Mouse (Mus musculus): ENCODE measurements around the gene Csf2rb2. TPM values are rescaled to one million over a fixed set of nuclear protein-coding genes. Genes with fewer than 3 reads are reported as not detected.

The Csf2rb2 gene
- polyA plus RNA-seq, 1 experiment: 0.29 TPM

- DNase-seq (ENCODE audit: low read depth): no peak
- TF ChIP-seq CTCF (IDR thresholded peaks at IDR 0.05; ENCODE audit: borderline replicate concordance, extremely low read depth, insufficient read depth, insufficient read length) (no peak), POLR2A (IDR thresholded peaks at IDR 0.05; ENCODE audit: borderline replicate concordance, extremely low read depth, insufficient read depth, insufficient read length, poor library complexity, severe bottlenecking) (no peak)
These were observed 60.6 kb downstream of the Csf2rb2 start, which contains the start of gene Ncf4 for GRCm38 (mm10) chr15:78244695-78245492. Gene Ncf4 (plus strand): TSS chr15:78244801.

- peak; percentile 30 for DNase-seq (ENCODE audit: low read depth)
- TF ChIP-seq CTCF (IDR thresholded peaks at IDR 0.05; ENCODE audit: borderline replicate concordance, extremely low read depth, insufficient read depth, insufficient read length) (no peak), POLR2A (IDR thresholded peaks at IDR 0.05; ENCODE audit: borderline replicate concordance, extremely low read depth, insufficient read depth, insufficient read length, poor library complexity, severe bottlenecking) (no peak)
These were observed 61.7 kb downstream of the Csf2rb2 start for GRCm38 (mm10) chr15:78243774-78244173.

GRCm38 (mm10) chr15:78243061-78243460, 62.5 kb downstream of the Csf2rb2 start:
- DNase-seq (ENCODE audit: low read depth): no peak
- TF ChIP-seq CTCF (IDR thresholded peaks at IDR 0.05; ENCODE audit: borderline replicate concordance, extremely low read depth, insufficient read depth, insufficient read length) (no peak), POLR2A (IDR thresholded peaks at IDR 0.05; ENCODE audit: borderline replicate concordance, extremely low read depth, insufficient read depth, insufficient read length, poor library complexity, severe bottlenecking) (no peak)

- no peak for DNase-seq (ENCODE audit: low read depth)
- TF ChIP-seq POLR2A (IDR thresholded peaks at IDR 0.05; ENCODE audit: borderline replicate concordance, extremely low read depth, insufficient read depth, insufficient read length, poor library complexity, severe bottlenecking) (no peak), CTCF (IDR thresholded peaks at IDR 0.05; ENCODE audit: borderline replicate concordance, extremely low read depth, insufficient read depth, insufficient read length) (no peak)
These were observed 64.2 kb downstream of the Csf2rb2 start for GRCm38 (mm10) chr15:78241335-78241734.

- TF ChIP-seq CTCF (IDR thresholded peaks at IDR 0.05; ENCODE audit: borderline replicate concordance, extremely low read depth, insufficient read depth, insufficient read length) (no peak), POLR2A (IDR thresholded peaks at IDR 0.05; ENCODE audit: borderline replicate concordance, extremely low read depth, insufficient read depth, insufficient read length, poor library complexity, severe bottlenecking) (no peak)
- DNase-seq (ENCODE audit: low read depth): no peak
These were observed 65.4 kb downstream of the Csf2rb2 start for GRCm38 (mm10) chr15:78239956-78240617.

- TF ChIP-seq POLR2A (IDR thresholded peaks at IDR 0.05; ENCODE audit: borderline replicate concordance, extremely low read depth, insufficient read depth, insufficient read length, poor library complexity, severe bottlenecking): no peak
- TF ChIP-seq CTCF (IDR thresholded peaks at IDR 0.05; ENCODE audit: borderline replicate concordance, extremely low read depth, insufficient read depth, insufficient read length): peak; percentile 92
- peak; percentile 86 for DNase-seq (ENCODE audit: low read depth)
These were observed 66.1 kb downstream of the Csf2rb2 start for GRCm38 (mm10) chr15:78239453-78239852.

- TF ChIP-seq POLR2A (IDR thresholded peaks at IDR 0.05; ENCODE audit: borderline replicate concordance, extremely low read depth, insufficient read depth, insufficient read length, poor library complexity, severe bottlenecking) (no peak), CTCF (IDR thresholded peaks at IDR 0.05; ENCODE audit: borderline replicate concordance, extremely low read depth, insufficient read depth, insufficient read length) (no peak)
- DNase-seq (ENCODE audit: low read depth): no peak
These were observed 70.6 kb downstream of the Csf2rb2 start for GRCm38 (mm10) chr15:78234823-78235509.

Other genes with a start within 250 kb of the Csf2rb2 start
- 8.0 and 17.5 TPM in 2 replicates for gene Cacng2, start 185.7 kb downstream of the Csf2rb2 start, polyA plus RNA-seq (2012; rRNA removed)
- gene Ift27, start 131.6 kb downstream of the Csf2rb2 start, polyA plus RNA-seq (2012; rRNA removed): 56.7 and 68.1 TPM in 2 replicates
- 1.00 and 2.9 TPM in 2 replicates for gene Pvalb, start 99.3 kb downstream of the Csf2rb2 start, polyA plus RNA-seq (2012; rRNA removed)
- gene Ncf4, start 60.9 kb downstream of the Csf2rb2 start, polyA plus RNA-seq (2012; rRNA removed): 0.66 and 1.1 TPM in 2 replicates
- gene Csf2rb, start 20.0 kb upstream of the Csf2rb2 start, polyA plus RNA-seq (2012; rRNA removed): 0.85 and 1.8 TPM in 2 replicates
- not detected in 2 replicates for gene Tex33, start 90.2 kb upstream of the Csf2rb2 start, polyA plus RNA-seq (2012; rRNA removed)
- gene Tst, start 100.2 kb upstream of the Csf2rb2 start, polyA plus RNA-seq (2012; rRNA removed): 12.4 and 16.2 TPM in 2 replicates
- 83.4 and 130 TPM in 2 replicates for gene Mpst, start 100.7 kb upstream of the Csf2rb2 start, polyA plus RNA-seq (2012; rRNA removed)
- gene Kctd17, start 122.8 kb upstream of the Csf2rb2 start, polyA plus RNA-seq (2012; rRNA removed): 259 and 385 TPM in 2 replicates
- 0.14 and 0.22 TPM in 2 replicates for gene Tmprss6, start 162.9 kb upstream of the Csf2rb2 start, polyA plus RNA-seq (2012; rRNA removed)
- 0.03 and 0.12 TPM in 2 replicates for gene Il2rb, start 189.6 kb upstream of the Csf2rb2 start, polyA plus RNA-seq (2012; rRNA removed)
- 13.5 and 16.3 TPM in 2 replicates for gene C1qtnf6, start 225.7 kb upstream of the Csf2rb2 start, polyA plus RNA-seq (2012; rRNA removed)
- gene Sstr3, start 239.0 kb upstream of the Csf2rb2 start, polyA plus RNA-seq (2012; rRNA removed): 1.5 TPM in 2 replicates